Mouse (Mus musculus): ENCODE results near the gene Lrguk. TPM values are rescaled to one million over a fixed set of nuclear protein-coding genes. Genes with fewer than 3 reads are reported as not detected.

Lrguk gene
- polyA plus RNA-seq, 2 experiments, result 0.02 TPM; not detected in 1

GRCm38 (mm10) chr6:34096905-34097304 lies 67.7 kb downstream of the Lrguk start:
- H3K36me3 ChIP-seq (replicated peaks; ENCODE audit: control insufficient read depth, insufficient read depth, low read depth), result no peaks in the 10 kb centered on the region
- H3K9me3 ChIP-seq (ENCODE audit: control insufficient read depth, low read length), result no peaks in the 10 kb centered on the region

GRCm38 (mm10) chr6:34099725-34100124 lies 70.5 kb downstream of the Lrguk start:
- TF ChIP-seq CTCF (IDR thresholded peaks at IDR 0.05; ENCODE audit: low read depth), result no peak
- no peak for TF ChIP-seq EP300 (IDR thresholded peaks at IDR 0.05; ENCODE audit: low read depth)
- H3K27ac ChIP-seq, result no peak overlapping the region
- no peaks in the 10 kb centered on the region for H3K9me3 ChIP-seq (ENCODE audit: control insufficient read depth, low read length)
- DNase-seq (ENCODE audit: low read depth in 3 of 3, low spot score in 3 of 3), result no peak
- no peaks in the 10 kb centered on the region for H3K27me3 ChIP-seq (ENCODE audit: control insufficient read depth, insufficient read depth, low read length)
- H3K9ac ChIP-seq (replicated peaks), result no peak overlapping the region
- H3K4me1 ChIP-seq (replicated peaks; ENCODE audit: control insufficient read depth in 2 of 2, insufficient read depth in 2 of 2, low read length in 1 of 2), result no peaks in the 10 kb centered on the region
- no peak for ATAC-seq (ENCODE audit: insufficient read depth)
- H3K36me3 ChIP-seq (replicated peaks; ENCODE audit: control insufficient read depth, insufficient read depth, low read depth), result no peaks in the 10 kb centered on the region
- no peak overlapping the region for H3K4me2 ChIP-seq (ENCODE audit: low read depth)
- WGBS (ENCODE audit: insufficient replicate concordance), result 57% methylated on average over 6 of the region's 6 CpGs
- no peak overlapping the region for H3K4me3 ChIP-seq (ENCODE audit: insufficient read depth in 1 of 2, low read depth in 2 of 2, low read length in 2 of 2)

More at GRCm38 (mm10) chr6:34096905-34097304, 67.7 kb downstream of the Lrguk start:
- TF ChIP-seq CTCF (IDR thresholded peaks at IDR 0.05; ENCODE audit: low read depth), result no peak
- no peak for TF ChIP-seq EP300 (IDR thresholded peaks at IDR 0.05; ENCODE audit: low read depth)
- Histone ChIP-seq H3K4me1 (replicated peaks; ENCODE audit: control insufficient read depth in 2 of 2, insufficient read depth in 2 of 2, low read length in 1 of 2) (no peaks in the 10 kb centered on the region), H3K4me3 (ENCODE audit: insufficient read depth in 1 of 2, low read depth in 2 of 2, low read length in 2 of 2) (no peak overlapping the region), H3K4me2 (ENCODE audit: low read depth) (no peak overlapping the region), H3K27ac (no peak overlapping the region), H3K27me3 (ENCODE audit: control insufficient read depth, insufficient read depth, low read length) (no peaks in the 10 kb centered on the region), H3K9ac (replicated peaks) (no peak overlapping the region)
- ATAC-seq (ENCODE audit: insufficient read depth) (no peak), DNase-seq (ENCODE audit: low read depth in 3 of 3, low spot score in 3 of 3) (no peak)
- WGBS (ENCODE audit: insufficient replicate concordance), result 65% methylated on average over 4 of the region's 4 CpGs

GRCm38 (mm10) chr6:34101531-34102396 lies 72.5 kb downstream of the Lrguk start:
- Histone ChIP-seq H3K9me3 (ENCODE audit: control insufficient read depth, low read length) (no peaks in the 10 kb centered on the region), H3K4me3 (ENCODE audit: insufficient read depth in 1 of 2, low read depth in 2 of 2, low read length in 2 of 2) (no peak overlapping the region), H3K4me2 (ENCODE audit: low read depth) (no peak overlapping the region), H3K4me1 (replicated peaks; ENCODE audit: control insufficient read depth in 2 of 2, insufficient read depth in 2 of 2, low read length in 1 of 2) (no peaks in the 10 kb centered on the region), H3K9ac (replicated peaks) (no peak overlapping the region), H3K27me3 (ENCODE audit: control insufficient read depth, insufficient read depth, low read length) (no peaks in the 10 kb centered on the region), H3K36me3 (replicated peaks; ENCODE audit: control insufficient read depth, insufficient read depth, low read depth) (no peaks in the 10 kb centered on the region), H3K27ac (no peak overlapping the region)
- DNase-seq (ENCODE audit: low read depth in 3 of 3, low spot score in 3 of 3) (no peak), ATAC-seq (ENCODE audit: insufficient read depth) (no peak)
- no peak for TF ChIP-seq CTCF (IDR thresholded peaks at IDR 0.05; ENCODE audit: low read depth)
- 67% methylated on average over 15 of the region's 15 CpGs for WGBS (ENCODE audit: insufficient replicate concordance)

GRCm38 (mm10) chr6:34103251-34103920 lies 74.1 kb downstream of the Lrguk start:
- Histone ChIP-seq H3K9me3 (ENCODE audit: control insufficient read depth, low read length) (no peaks in the 10 kb centered on the region), H3K27ac (no peak overlapping the region), H3K9ac (replicated peaks) (no peak overlapping the region), H3K27me3 (ENCODE audit: control insufficient read depth, insufficient read depth, low read length) (no peaks in the 10 kb centered on the region), H3K36me3 (replicated peaks; ENCODE audit: control insufficient read depth, insufficient read depth, low read depth) (no peaks in the 10 kb centered on the region), H3K4me1 (replicated peaks; ENCODE audit: control insufficient read depth in 2 of 2, insufficient read depth in 2 of 2, low read length in 1 of 2) (no peaks in the 10 kb centered on the region), H3K4me3 (ENCODE audit: insufficient read depth in 1 of 2, low read depth in 2 of 2, low read length in 2 of 2) (no peak overlapping the region), H3K4me2 (ENCODE audit: low read depth) (no peak overlapping the region)
- DNase-seq (ENCODE audit: low read depth in 3 of 3, low spot score in 3 of 3), result no peak
- TF ChIP-seq EP300 (IDR thresholded peaks at IDR 0.05; ENCODE audit: low read depth), result no peak
- no peak for TF ChIP-seq CTCF (IDR thresholded peaks at IDR 0.05; ENCODE audit: low read depth)
- ATAC-seq (ENCODE audit: insufficient read depth), result no peak
- WGBS (ENCODE audit: insufficient replicate concordance), result 68% methylated on average over 17 of the region's 17 CpGs

- no peak overlapping the region for H3K9ac ChIP-seq (replicated peaks)
- TF ChIP-seq CTCF (IDR thresholded peaks at IDR 0.05; ENCODE audit: low read depth) (no peak), EP300 (IDR thresholded peaks at IDR 0.05; ENCODE audit: low read depth) (no peak)
- H3K36me3 ChIP-seq (replicated peaks; ENCODE audit: control insufficient read depth, insufficient read depth, low read depth), result no peaks in the 10 kb centered on the region
- no peak for ATAC-seq (ENCODE audit: insufficient read depth)
- no peaks in the 10 kb centered on the region for H3K4me1 ChIP-seq (replicated peaks; ENCODE audit: control insufficient read depth in 2 of 2, insufficient read depth in 2 of 2, low read length in 1 of 2)
- H3K9me3 ChIP-seq (ENCODE audit: control insufficient read depth, low read length), result no peaks in the 10 kb centered on the region
- DNase-seq (ENCODE audit: low read depth in 3 of 3, low spot score in 3 of 3), result no peak
- no peak overlapping the region for H3K4me3 ChIP-seq (ENCODE audit: insufficient read depth in 1 of 2, low read depth in 2 of 2, low read length in 2 of 2)
- no peaks in the 10 kb centered on the region for H3K27me3 ChIP-seq (ENCODE audit: control insufficient read depth, insufficient read depth, low read length)
- no peak overlapping the region for H3K4me2 ChIP-seq (ENCODE audit: low read depth)
- H3K27ac ChIP-seq, result no peak overlapping the region
- WGBS (ENCODE audit: insufficient replicate concordance), result 70% methylated on average over 10 of the region's 10 CpGs
Observed at GRCm38 (mm10) chr6:34110571-34110970, 81.3 kb downstream of the Lrguk start.
